Mouse (Mus musculus) MEL (cell line): ENCODE measurements at regions not wholly inside any gene's neighbourhood (a gene's known extent, or its start where the extent isn't known, plus 50 kb on each side); places are given as distances from the start of the nearest gene placed in this dataset.

Experiments
- DNase-seq: peaks from one replicate; pipeline ENCODE4 v3.0.0; 2011; ENCODE audit warnings: low read depth, low spot score
- H3K27ac ChIP-seq: 2 replicates; pipeline ENCODE4 v1.5.1; 2012; ENCODE audit warnings: low read depth, mild to moderate bottlenecking, control low read depth, low read length, moderate library complexity; ENCODE audit not compliant: control insufficient read depth
- H3K27me3 ChIP-seq, 2 experiments: fragments of 150-350 bp in 1 of 2; sonication (generic) in 1 of 2; 2 replicates each; pipeline ENCODE4 v1.6.1; 2012; ENCODE audit warnings: low read length in 2 of 2, mild to moderate bottlenecking in 2 of 2, improper control_type of control experiment in 1 of 2, moderate library complexity in 1 of 2; ENCODE audit not compliant: insufficient read depth in 2 of 2, control insufficient read depth in 1 of 2
- H3K36me3 ChIP-seq, 2 experiments: 2 replicates each; pipeline ENCODE4 v1.6.1; 2012 to 2014; ENCODE audit warnings: low read length in 2 of 2, improper control_type of control experiment in 1 of 2, inconsistent platforms in 1 of 2, mild to moderate bottlenecking in 1 of 2; ENCODE audit not compliant: insufficient read depth in 2 of 2, control insufficient read depth in 1 of 2
- H3K4me1 ChIP-seq, 2 experiments: fragments of 150-350 bp in 1 of 2; sonication (generic) in 1 of 2; 2 replicates each; pipeline ENCODE4 v1.6.1; 2012; ENCODE audit warnings: low read length in 2 of 2, improper control_type of control experiment in 1 of 2, mild to moderate bottlenecking in 1 of 2; ENCODE audit not compliant: insufficient read depth in 2 of 2, control insufficient read depth in 1 of 2
- H3K4me3 ChIP-seq, 2 experiments: fragments of 150-350 bp in 1 of 2; sonication (generic) in 1 of 2; 2 replicates each; pipeline ENCODE4 v1.5.1; 2012; ENCODE audit warnings: low read depth in 2 of 2, low read length in 2 of 2, mild to moderate bottlenecking in 2 of 2, moderate library complexity in 2 of 2, control low read depth in 1 of 2, improper control_type of control experiment in 1 of 2; ENCODE audit not compliant: control insufficient read depth in 1 of 2, insufficient read depth in 1 of 2
- H3K79me2 ChIP-seq: 2 replicates; pipeline ENCODE4 v1.6.1; 2012; ENCODE audit warnings: mild to moderate bottlenecking, low read length, moderate library complexity; ENCODE audit not compliant: control insufficient read depth, poor library complexity, insufficient read depth
- H3K9ac ChIP-seq: 2 replicates; pipeline ENCODE4 v1.6.1; 2012; ENCODE audit warnings: low read depth, mild to moderate bottlenecking, control low read depth, low read length, moderate library complexity; ENCODE audit not compliant: control insufficient read depth, poor library complexity, severe bottlenecking
- H3K9me3 ChIP-seq: fragments of 150-350 bp; sonication (generic); replicated peaks from 2 replicates; pipeline ENCODE4 v1.6.1; 2012; ENCODE audit warnings: mild to moderate bottlenecking, low read length, improper control_type of control experiment, moderate library complexity; ENCODE audit not compliant: insufficient read depth
- BHLHE40 ChIP-seq: IDR thresholded peaks from 2 replicates; pipeline ENCODE4 v1.6.1; 2012; ENCODE audit warnings: low read depth, mild to moderate bottlenecking, inconsistent platforms, low read length, improper control_type of control experiment, borderline replicate concordance
- CHD1 ChIP-seq: IDR thresholded peaks from 2 replicates; pipeline ENCODE4 v1.6.1; 2012; ENCODE audit warnings: low read depth, mild to moderate bottlenecking, inconsistent platforms, low read length, improper control_type of control experiment
- CTCF ChIP-seq, 3 experiments: IDR thresholded peaks in 2 of 3; conservative IDR thresholded peaks in 1 of 3; 2 replicates each; pipeline ENCODE4 v1.5.1; 2011 to 2012; ENCODE audit warnings: low read length in 3 of 3, low read depth in 2 of 3, mild to moderate bottlenecking in 2 of 3, improper control_type of control experiment in 1 of 3, inconsistent platforms in 1 of 3, mixed read lengths in 1 of 3, moderate library complexity in 1 of 3; ENCODE audit not compliant: control insufficient read depth in 1 of 3, insufficient read depth in 1 of 3, poor library complexity in 1 of 3, severe bottlenecking in 1 of 3
- E2F4 ChIP-seq: IDR thresholded peaks from 2 replicates; pipeline ENCODE4 v1.6.1; 2011; ENCODE audit warnings: low read depth, low read length, improper control_type of control experiment, borderline replicate concordance
- ELF1 ChIP-seq: IDR thresholded peaks from 2 replicates; pipeline ENCODE4 v1.6.1; 2014; ENCODE audit warnings: low read depth, mild to moderate bottlenecking, inconsistent platforms, low read length, improper control_type of control experiment, moderate library complexity
- EP300 ChIP-seq, 2 experiments: IDR thresholded peaks; 2 replicates each; pipeline ENCODE4 v1.6.1; 2011; ENCODE audit warnings: improper control_type of control experiment in 2 of 2, low read length in 2 of 2, low read depth in 1 of 2, mild to moderate bottlenecking in 1 of 2
- KAT2A ChIP-seq: conservative IDR thresholded peaks from 2 replicates; pipeline ENCODE4 v1.6.1; 2012; ENCODE audit warnings: low read depth, low read length, improper control_type of control experiment, inconsistent platforms
- MAFK ChIP-seq: IDR thresholded peaks from 2 replicates; pipeline ENCODE4 v1.6.1; 2011; ENCODE audit warnings: low read depth, mild to moderate bottlenecking, low read length, improper control_type of control experiment, borderline replicate concordance
- MEF2A ChIP-seq: IDR thresholded peaks from 2 replicates; pipeline ENCODE4 v1.6.1; 2014; ENCODE audit warnings: low read depth, mild to moderate bottlenecking, inconsistent platforms, low read length, improper control_type of control experiment; ENCODE audit not compliant: poor library complexity, insufficient replicate concordance, severe bottlenecking; ENCODE audit errors: extremely low read depth
- MXI1 ChIP-seq: IDR thresholded peaks from 2 replicates; pipeline ENCODE4 v1.6.1; 2011; ENCODE audit warnings: mild to moderate bottlenecking, low read depth, low read length, improper control_type of control experiment
- NELFE ChIP-seq: IDR thresholded peaks from 2 replicates; pipeline ENCODE4 v1.6.1; 2011; ENCODE audit warnings: low read depth, low read length, improper control_type of control experiment
- POLR2A ChIP-seq, 2 experiments: IDR thresholded peaks; 2 replicates each; pipeline ENCODE4 v1.6.1; 2011 to 2012; ENCODE audit warnings: low read length in 2 of 2, mild to moderate bottlenecking in 2 of 2, control low read depth in 1 of 2, improper control_type of control experiment in 1 of 2, low read depth in 1 of 2, moderate library complexity in 1 of 2; ENCODE audit not compliant: control insufficient read depth in 1 of 2, insufficient read depth in 1 of 2, poor library complexity in 1 of 2
- POLR2AphosphoS2 ChIP-seq: IDR thresholded peaks from 2 replicates; pipeline ENCODE4 v1.6.1; 2011; ENCODE audit warnings: low read length, improper control_type of control experiment
- RCOR1 ChIP-seq: IDR thresholded peaks from 2 replicates; pipeline ENCODE4 v1.6.1; 2012; ENCODE audit warnings: low read depth, mild to moderate bottlenecking, inconsistent platforms, low read length, improper control_type of control experiment
- SIN3A ChIP-seq: IDR thresholded peaks from 2 replicates; pipeline ENCODE4 v1.6.1; 2012; ENCODE audit warnings: low read length, improper control_type of control experiment, inconsistent platforms
- UBTF ChIP-seq: IDR thresholded peaks from 2 replicates; pipeline ENCODE4 v1.6.1; 2012; ENCODE audit warnings: low read depth, mild to moderate bottlenecking, inconsistent platforms, low read length, improper control_type of control experiment, moderate library complexity, borderline replicate concordance; ENCODE audit not compliant: insufficient read depth
- ZKSCAN1 ChIP-seq: IDR thresholded peaks from 2 replicates; pipeline ENCODE4 v1.6.1; 2012; ENCODE audit warnings: low read depth, mild to moderate bottlenecking, inconsistent platforms, low read length, improper control_type of control experiment, moderate library complexity
- ZNF384 ChIP-seq: IDR thresholded peaks from 2 replicates; pipeline ENCODE4 v1.6.1; 2012; ENCODE audit warnings: low read depth, mild to moderate bottlenecking, inconsistent platforms, low read length, improper control_type of control experiment

DNA sequence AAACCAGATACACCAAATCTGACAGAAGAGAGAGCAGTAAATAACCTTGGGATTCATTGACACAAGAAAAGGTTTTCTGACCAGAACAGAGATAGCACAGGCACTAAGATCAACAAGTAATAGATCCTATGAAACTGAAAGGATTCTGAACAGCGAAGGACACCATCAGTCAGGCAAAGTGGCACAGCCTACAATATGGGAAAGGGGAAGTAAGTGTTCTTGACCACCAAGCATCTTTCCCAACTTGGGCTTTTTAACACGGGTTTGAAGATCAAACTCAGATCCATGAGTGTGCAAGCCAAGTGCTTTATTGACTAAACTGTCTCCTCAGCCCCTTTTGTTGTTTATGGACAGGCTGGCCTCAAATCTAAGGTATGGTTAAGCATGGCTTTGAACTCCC lies 284.9 kb upstream of the Tgfbr2 start:
- no peaks in the 10 kb centered on the region for H3K36me3 ChIP-seq
- H3K4me3 ChIP-seq, result no peak overlapping the region
- no peaks in the 10 kb centered on the region for H3K27me3 ChIP-seq
- no peaks in the 10 kb centered on the region for H3K79me2 ChIP-seq
- no peak overlapping the region for H3K27ac ChIP-seq
- no peaks in the 10 kb centered on the region for H3K9me3 ChIP-seq
- H3K9ac ChIP-seq, result no peak overlapping the region
- H3K4me1 ChIP-seq, result no peaks in the 10 kb centered on the region
- no peak for DNase-seq
- TF ChIP-seq CHD1, result no peak
- no peak for TF ChIP-seq POLR2AphosphoS2
- TF ChIP-seq MEF2A, result no peak
- no peak for TF ChIP-seq RCOR1
- TF ChIP-seq ZKSCAN1, result no peak
- no peak for TF ChIP-seq SIN3A
- TF ChIP-seq EP300 (IDR thresholded peaks at IDR 0.05; ENCODE audit: low read depth in 1 of 2, low read length in 2 of 2), result no peak
- no peak for TF ChIP-seq ELF1
- TF ChIP-seq NELFE, result no peak

DNA sequence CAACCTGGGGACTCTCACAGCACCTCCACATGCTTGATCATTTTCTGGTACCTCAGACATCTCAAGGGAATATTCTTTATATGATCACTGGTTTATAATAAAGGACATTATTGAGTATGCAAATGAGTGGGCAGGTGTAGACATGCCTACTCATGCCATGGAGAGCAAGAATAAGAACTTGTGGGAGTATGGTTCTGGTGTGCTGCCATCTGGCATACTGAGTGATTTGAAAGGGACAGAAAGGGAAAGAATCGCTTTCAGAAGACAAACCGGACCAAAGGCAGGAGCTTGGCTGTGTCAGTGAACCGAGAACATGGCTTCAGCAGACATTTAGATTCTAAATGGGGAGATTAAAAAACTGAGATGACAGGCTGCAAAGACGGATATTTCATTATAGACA lies 276.9 kb upstream of the Tgfbr2 start:
- no peaks in the 10 kb centered on the region for H3K9me3 ChIP-seq
- TF ChIP-seq UBTF (no peak), BHLHE40 (no peak), CTCF (IDR thresholded peaks at IDR 0.05 in 2 of 3, conservative IDR thresholded peaks at IDR 0.05 in 1 of 3; ENCODE audit: control insufficient read depth in 1 of 3, insufficient read depth in 1 of 3, low read depth in 2 of 3, low read length in 3 of 3, poor library complexity in 1 of 3, severe bottlenecking in 1 of 3) (no peak), MXI1 (no peak), ZNF384 (no peak), MAFK (no peak), KAT2A (no peak), E2F4 (no peak), POLR2A (IDR thresholded peaks at IDR 0.05; ENCODE audit: control insufficient read depth in 1 of 2, insufficient read depth in 1 of 2, low read depth in 1 of 2, low read length in 2 of 2, poor library complexity in 1 of 2) (no peak)
- DNase-seq, result no peak
- H3K4me1 ChIP-seq, result no peaks in the 10 kb centered on the region
- H3K27ac ChIP-seq, result no peak overlapping the region
- H3K9ac ChIP-seq, result no peak overlapping the region
- H3K79me2 ChIP-seq, result no peaks in the 10 kb centered on the region
- no peaks in the 10 kb centered on the region for H3K27me3 ChIP-seq
- H3K4me3 ChIP-seq, result no peak overlapping the region
- H3K36me3 ChIP-seq, result no peaks in the 10 kb centered on the region
